ENCODE assay signal across 31 mouse cellular contexts in the genomic region with DNA sequence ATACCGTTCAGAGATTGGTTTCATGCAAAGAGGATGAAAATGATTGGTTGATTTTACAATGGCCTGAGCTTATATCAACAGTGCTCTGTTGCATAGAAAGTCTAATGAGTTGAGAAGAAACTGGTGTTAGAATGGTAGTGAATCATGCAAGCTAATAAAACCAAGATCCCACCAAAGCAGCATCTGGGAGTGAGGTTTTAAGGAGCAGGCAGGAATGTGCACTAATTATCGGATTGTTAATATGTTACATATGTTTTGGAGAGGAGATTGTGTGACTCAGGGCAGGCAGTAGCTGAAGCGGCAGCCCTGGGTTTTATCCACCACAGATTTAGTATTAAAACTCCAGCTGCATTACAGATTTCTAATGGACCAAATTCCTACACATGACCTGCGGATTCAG.
DNase-seq lines count a peak whose midpoint lies in the region; ATAC-seq and TF ChIP-seq lines count a peak whose summit lies in the region.
"Had no signal": no experiment of that assay in that cellular context is flagged by ENCODE, and none has a peak within 500 bp of the region (broad histone marks: within the 10 kb centered on the region; RNA-seq: fewer than 3 reads in every experiment).

No protein-coding gene starts in this region.

- ATAC-seq in kidney, embryonic 14.5 days (ENCODE audit: low FRiP score, low TSS enrichment): peak; percentile 66; the same call in 1 of the 2 replicates
- ATAC-seq in kidney, postnatal 0 days (replicated peaks; ENCODE audit: low FRiP score, low read depth): no peak; the same call in 1 of the 2 replicates
- peak; percentile 59; the same call in 1 of the 2 replicates for ATAC-seq in limb, embryonic 12.5 days (ENCODE audit: insufficient number of reproducible peaks, insufficient read depth, low FRiP score, low TSS enrichment, low read depth)
- ATAC-seq: activated CD4-positive, CD25-positive, alpha-beta regulatory T cell, adult 4 months; CD4-positive, CD25-positive, alpha-beta regulatory T cell, adult 4 months; forebrain, embryonic 15.5 days; hindbrain, embryonic 16.5 days had no signal

- no peak overlapping the region for H3K4me2 ChIP-seq in kidney, embryonic 14.5 days (replicated peaks; ENCODE audit: low read depth, low read length)
- H3K4me2 ChIP-seq in kidney, postnatal 0 days (ENCODE audit: low read length): no peak overlapping the region
- H3K4me2 ChIP-seq in limb, embryonic 12.5 days: no peak overlapping the region
- H3K4me2 ChIP-seq: embryonic facial prominence, embryonic 12.5 days; embryonic facial prominence, embryonic 15.5 days; forebrain, embryonic 12.5 days; forebrain, embryonic 15.5 days; heart, embryonic 11.5 days; heart, embryonic 15.5 days; hindbrain, embryonic 13.5 days had no signal

- H3K27me3 ChIP-seq in kidney, embryonic 14.5 days (ENCODE audit: control insufficient read depth, insufficient read depth, low read length): no peaks in the 10 kb centered on the region
- H3K27me3 ChIP-seq in kidney, postnatal 0 days (ENCODE audit: insufficient read depth, low read length): no peaks in the 10 kb centered on the region
- H3K27me3 ChIP-seq in limb, embryonic 12.5 days: no peaks in the 10 kb centered on the region
- H3K27me3 ChIP-seq: embryonic facial prominence, embryonic 12.5 days; embryonic facial prominence, embryonic 15.5 days; forebrain, embryonic 12.5 days; forebrain, embryonic 15.5 days; heart, embryonic 15.5 days; hindbrain, embryonic 13.5 days had no signal

- no peaks in the 10 kb centered on the region for H3K4me1 ChIP-seq in kidney, embryonic 14.5 days (ENCODE audit: control insufficient read depth, insufficient read depth, low read length)
- no peaks in the 10 kb centered on the region for H3K4me1 ChIP-seq in kidney, postnatal 0 days (replicated peaks; ENCODE audit: insufficient read depth, low read length)
- peaks cover 6% of the 10 kb centered on the region for H3K4me1 ChIP-seq in limb, embryonic 12.5 days (replicated peaks)
- H3K4me1 ChIP-seq: embryonic facial prominence, embryonic 12.5 days; embryonic facial prominence, embryonic 15.5 days; forebrain, embryonic 12.5 days; forebrain, embryonic 15.5 days; heart, embryonic 15.5 days; hindbrain, embryonic 10.5 days; hindbrain, embryonic 13.5 days had no signal

- 62% methylated on average over 4 of the region's 4 CpGs for WGBS in kidney, embryonic 14.5 days
- WGBS in kidney, postnatal 0 days: 50% methylated on average over 4 of the region's 4 CpGs
- WGBS in limb, embryonic 12.5 days: 18% methylated on average over 4 of the region's 4 CpGs

- no peak for DNase-seq in kidney, adult 18-20 months
- DNase-seq in kidney, postnatal 0 days (ENCODE audit: low spot score): peak; percentile 63
- DNase-seq in kidney, postnatal 25 days: no peak
- DNase-seq in hindlimb bud, embryonic 11.5 days (ENCODE audit: extremely low spot score, low read depth, low spot score): peak; percentile 72
- no peak for DNase-seq in layer of hippocampus, postnatal 10 days (ENCODE audit: low spot score in 2 of 2)
- no peak for DNase-seq in left cerebral cortex, adult 9 months (ENCODE audit: low spot score in 2 of 2)
- DNase-seq: adrenal gland, adult 8-10 months; adrenal gland, postnatal 25 days; cerebellum, adult 11-12 months; cerebellum, adult 8-10 months; cerebellum, postnatal 10 days; cerebellum, postnatal 36 days; embryo, embryonic 11 days; gastrocnemius, adult 2 months; gastrocnemius, postnatal 14 days; heart, adult 11 months; heart, postnatal 10 days; heart, postnatal 36 days had no signal

- no peak for TF ChIP-seq CTCF in kidney, postnatal 0 days (IDR thresholded peaks at IDR 0.05; ENCODE audit: low read depth)

- no peak overlapping the region for H3K27ac ChIP-seq in kidney, embryonic 14.5 days (ENCODE audit: low read depth, low read length)
- no peak overlapping the region for H3K27ac ChIP-seq in kidney, postnatal 0 days
- no peak overlapping the region for H3K27ac ChIP-seq in limb, embryonic 12.5 days
- H3K27ac ChIP-seq: embryonic facial prominence, embryonic 12.5 days; embryonic facial prominence, embryonic 15.5 days; forebrain, embryonic 12.5 days; forebrain, embryonic 15.5 days; gastrocnemius, adult 2 months; heart, embryonic 15.5 days; hindbrain, embryonic 10.5 days; hindbrain, embryonic 13.5 days had no signal

- H3K36me3 ChIP-seq in kidney, embryonic 14.5 days (ENCODE audit: control insufficient read depth, insufficient read depth, low read length): no peaks in the 10 kb centered on the region
- H3K36me3 ChIP-seq in kidney, postnatal 0 days (ENCODE audit: insufficient read depth, low read length): no peaks in the 10 kb centered on the region
- no peaks in the 10 kb centered on the region for H3K36me3 ChIP-seq in limb, embryonic 12.5 days
- H3K36me3 ChIP-seq: embryonic facial prominence, embryonic 12.5 days; embryonic facial prominence, embryonic 15.5 days; forebrain, embryonic 12.5 days; forebrain, embryonic 15.5 days; heart, embryonic 15.5 days; hindbrain, embryonic 10.5 days; hindbrain, embryonic 13.5 days had no signal

- no peaks in the 10 kb centered on the region for H3K9me3 ChIP-seq in kidney, embryonic 14.5 days (ENCODE audit: control insufficient read depth, low read length)
- H3K9me3 ChIP-seq in kidney, postnatal 0 days (replicated peaks; ENCODE audit: low read length): no peaks in the 10 kb centered on the region
- no peaks in the 10 kb centered on the region for H3K9me3 ChIP-seq in limb, embryonic 12.5 days
- H3K9me3 ChIP-seq: embryonic facial prominence, embryonic 12.5 days; embryonic facial prominence, embryonic 15.5 days; forebrain, embryonic 12.5 days; forebrain, embryonic 15.5 days; heart, embryonic 15.5 days; hindbrain, embryonic 10.5 days; hindbrain, embryonic 13.5 days had no signal

- H3K4me3 ChIP-seq in kidney, embryonic 14.5 days (ENCODE audit: low read length): no peak overlapping the region
- H3K4me3 ChIP-seq in kidney, postnatal 0 days (replicated peaks; ENCODE audit: low read depth, low read length): no peak overlapping the region
- no peak overlapping the region for H3K4me3 ChIP-seq in limb, embryonic 12.5 days (replicated peaks)
- H3K4me3 ChIP-seq: embryonic facial prominence, embryonic 12.5 days; embryonic facial prominence, embryonic 15.5 days; forebrain, embryonic 12.5 days; forebrain, embryonic 15.5 days; gastrocnemius, adult 2 months; heart, embryonic 15.5 days; hindbrain, embryonic 10.5 days; hindbrain, embryonic 13.5 days had no signal

- no peak overlapping the region for H3K9ac ChIP-seq in kidney, embryonic 14.5 days (ENCODE audit: low read depth, low read length)
- H3K9ac ChIP-seq in kidney, postnatal 0 days (ENCODE audit: low read depth, low read length): no peak overlapping the region
- H3K9ac ChIP-seq in limb, embryonic 12.5 days (replicated peaks): no peak overlapping the region
- H3K9ac ChIP-seq: embryonic facial prominence, embryonic 12.5 days; embryonic facial prominence, embryonic 15.5 days; forebrain, embryonic 12.5 days; forebrain, embryonic 15.5 days; heart, embryonic 15.5 days; hindbrain, embryonic 13.5 days had no signal

Comparison
In these comparisons a context has a peak if more than half of its experiments do, and no peak if none do; other contexts are left out.
1. DNase-seq: peak in kidney, postnatal 0 days (single experiment) and hindlimb bud, embryonic 11.5 days (single experiment); none in kidney, adult 18-20 months (single experiment), kidney, postnatal 25 days (0 of 2), layer of hippocampus, postnatal 10 days (0 of 2) and left cerebral cortex, adult 9 months (0 of 2).